Mouse (Mus musculus): ENCODE results near the gene Entpd3.
"Not testable (repeated sequence)": the region's sequence is repeated elsewhere in the genome, so short reads cannot be mapped to it uniquely, and the experiment has no call there.

GRCm38 (mm10) chr9:120533446-120533950 lies 6.1 kb upstream of the Entpd3 start:
- TF ChIP-seq CTCF, POLR2A (IDR thresholded peaks at IDR 0.05; ENCODE audit: insufficient read depth, low read depth, low read length): not testable (repeated sequence)
